Mouse (Mus musculus): ENCODE measurements around the gene Spsb3. TPM values are rescaled to one million over a fixed set of nuclear protein-coding genes. Genes with fewer than 3 reads are reported as not detected.

Gene Spsb3
- polyA plus RNA-seq, 2 experiments from 2014 or later, result 53.0 to 59.5 TPM

DNA sequence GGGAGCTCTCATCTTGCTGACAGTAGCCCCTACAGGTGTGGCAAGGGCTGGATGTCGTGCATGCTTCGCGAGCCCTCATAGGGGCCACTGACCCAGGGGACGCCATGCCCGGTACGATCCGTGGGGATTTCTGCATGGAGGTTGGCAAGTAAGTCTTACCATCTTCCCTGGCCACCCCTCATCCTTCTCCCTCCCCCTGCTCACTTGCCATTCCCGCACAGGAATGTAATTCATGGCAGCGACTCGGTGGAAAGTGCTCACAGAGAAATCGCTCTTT, 10.5 kb downstream of the Spsb3 start:
- ATAC-seq, result no peak

GRCm38 (mm10) chr17:24897600-24897999, 11.2 kb downstream of the Spsb3 start:
- ATAC-seq, result no peak

DNA sequence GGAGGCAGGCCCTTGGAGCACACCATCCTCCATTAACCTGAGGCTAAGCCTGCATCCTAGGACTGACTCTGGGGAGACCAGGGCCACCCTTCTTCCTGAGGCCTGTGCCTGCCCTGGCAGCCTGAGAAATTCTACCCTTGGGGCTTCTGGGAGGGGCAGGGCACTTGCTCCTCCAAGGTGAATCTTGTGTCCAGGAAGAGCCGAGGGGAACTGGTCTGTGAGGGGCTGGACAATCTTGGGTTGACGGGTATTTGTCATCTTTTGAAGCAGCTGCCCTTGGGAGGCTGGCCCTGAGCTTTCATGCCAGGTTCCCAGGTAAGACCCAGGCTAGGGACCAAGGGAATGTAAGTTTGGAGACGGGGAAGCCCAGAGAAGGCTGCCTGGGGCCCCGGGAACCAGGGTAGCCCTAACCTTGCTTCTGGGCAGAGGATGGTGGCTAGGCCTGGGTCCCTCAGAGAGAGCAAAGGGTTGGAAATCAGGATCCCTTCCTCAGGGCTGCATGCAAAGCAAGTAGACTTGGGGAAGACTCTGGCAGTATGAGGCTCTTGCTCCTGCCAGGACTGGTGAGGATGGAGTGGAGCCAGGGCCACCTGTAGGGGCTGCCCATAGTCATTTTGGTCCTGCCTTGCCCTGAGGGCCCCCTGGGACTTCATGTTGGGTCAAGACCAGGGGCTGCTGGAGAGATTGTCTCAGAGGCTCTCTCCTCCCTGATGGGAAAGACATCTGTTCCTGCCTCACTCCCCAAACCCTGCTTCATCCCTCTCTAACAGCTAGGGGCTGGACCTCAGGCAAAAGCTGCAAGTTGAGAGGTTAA, 11.8 kb downstream of the Spsb3 start:
- no peak for ATAC-seq

- no peak for ATAC-seq
Measured at GRCm38 (mm10) chr17:24899153-24899552, 12.7 kb downstream of the Spsb3 start.

- no peak for ATAC-seq
Measured at GRCm38 (mm10) chr17:24900014-24900413, 13.6 kb downstream of the Spsb3 start.

DNA sequence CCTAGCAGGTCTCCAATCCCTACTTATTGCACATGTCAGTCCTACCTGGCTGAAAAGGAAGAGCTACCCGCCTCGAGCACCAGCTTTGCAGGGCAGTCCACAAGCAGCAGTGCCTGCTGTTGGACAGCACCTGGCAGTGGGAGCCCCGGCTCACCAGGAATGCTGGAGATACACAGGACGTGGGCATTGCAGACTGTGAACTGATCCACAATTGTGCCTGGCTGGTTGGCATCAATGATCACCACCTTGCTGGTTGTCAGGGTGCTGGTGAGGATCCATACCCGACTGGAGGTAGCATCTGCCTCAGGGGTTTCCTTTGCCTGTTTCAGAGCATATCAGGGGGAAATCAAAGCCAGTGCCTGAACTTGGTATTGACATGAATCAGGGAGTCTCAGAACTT, 15.7 kb downstream of the Spsb3 start:
- ATAC-seq, result no peak

DNA sequence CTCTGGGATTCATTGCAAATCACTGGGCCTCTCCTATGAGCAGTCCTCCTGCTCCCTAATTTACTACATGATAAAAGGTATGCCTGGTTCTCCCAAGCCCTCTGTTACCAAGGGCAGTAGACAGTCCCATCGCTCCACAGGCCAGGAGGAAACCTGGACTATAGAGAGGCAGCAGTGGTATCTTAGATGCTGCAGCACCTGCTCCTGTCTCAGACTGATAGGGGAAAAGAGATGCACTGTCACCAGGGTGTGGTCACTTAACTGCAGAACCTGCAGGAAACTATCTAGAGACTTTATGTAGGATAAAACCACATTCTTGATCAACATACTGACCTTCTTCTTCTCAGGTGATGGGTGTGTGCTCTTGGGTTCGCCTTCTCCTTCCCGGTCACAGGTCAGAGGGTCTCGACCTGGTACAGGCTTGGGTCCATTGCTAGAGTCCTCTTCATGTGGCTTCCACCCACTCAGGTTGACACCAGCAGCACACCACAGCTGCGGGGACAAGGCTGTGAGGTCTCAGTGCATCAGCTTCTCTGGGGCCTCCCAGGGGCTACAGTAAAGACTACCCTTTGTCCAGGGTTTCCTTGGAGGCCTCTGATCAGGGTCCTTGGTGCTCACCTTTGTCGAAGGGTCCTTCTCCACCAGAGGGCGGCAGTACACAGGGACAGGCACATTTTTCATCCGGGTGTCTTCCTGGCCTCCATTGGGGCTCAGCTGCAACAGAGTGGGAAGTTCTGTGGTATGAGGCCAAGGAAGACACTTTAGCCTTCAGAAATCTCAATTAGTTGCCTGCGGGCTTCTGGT, 16.4 kb downstream of the Spsb3 start:
- no peak for ATAC-seq

- no peak for ATAC-seq
Measured at GRCm38 (mm10) chr17:24903767-24904166, 17.3 kb downstream of the Spsb3 start.

GRCm38 (mm10) chr17:24907591-24907990, 21.1 kb downstream of the Spsb3 start:
- no peak for ATAC-seq

DNA sequence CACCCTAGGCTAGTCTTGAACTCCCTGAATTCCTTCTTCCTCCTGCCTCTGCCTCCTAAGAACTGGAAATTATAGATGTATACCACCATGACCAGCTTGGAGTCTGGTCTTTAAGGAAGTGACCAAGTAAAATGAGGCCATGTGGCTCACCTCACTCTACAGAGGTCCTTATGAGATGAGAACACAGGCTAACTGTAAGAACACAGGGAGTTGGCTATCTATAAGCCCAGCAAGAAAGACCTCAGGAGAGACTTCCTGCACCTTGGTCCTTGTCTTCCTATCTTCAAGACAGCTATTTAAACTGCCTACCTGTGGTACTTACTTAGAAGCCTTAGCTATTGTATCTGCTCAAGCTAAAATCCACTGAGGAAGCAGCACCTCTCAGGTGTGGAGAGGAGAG, 27.5 kb downstream of the Spsb3 start:
- no peak for ATAC-seq

DNA sequence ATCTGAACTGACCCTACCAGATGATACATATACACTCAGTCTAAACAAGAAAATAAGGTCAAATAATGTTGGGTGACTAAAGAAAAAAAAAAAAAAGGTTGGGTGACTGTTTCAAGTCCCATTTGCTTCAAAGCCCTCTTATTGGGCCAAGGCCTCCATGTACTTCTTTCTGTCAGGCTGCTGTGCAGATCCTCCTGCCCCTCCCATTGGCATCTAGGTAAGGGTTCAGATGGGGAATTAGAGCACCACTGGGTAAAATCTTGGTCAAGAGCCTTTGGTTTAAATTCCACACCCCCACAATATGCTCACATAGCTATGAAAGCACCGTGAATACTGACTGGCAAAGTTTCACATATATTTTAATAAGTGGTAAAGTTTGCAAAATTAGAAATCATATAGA, 36.8 kb downstream of the Spsb3 start:
- ATAC-seq, result no peak

DNA sequence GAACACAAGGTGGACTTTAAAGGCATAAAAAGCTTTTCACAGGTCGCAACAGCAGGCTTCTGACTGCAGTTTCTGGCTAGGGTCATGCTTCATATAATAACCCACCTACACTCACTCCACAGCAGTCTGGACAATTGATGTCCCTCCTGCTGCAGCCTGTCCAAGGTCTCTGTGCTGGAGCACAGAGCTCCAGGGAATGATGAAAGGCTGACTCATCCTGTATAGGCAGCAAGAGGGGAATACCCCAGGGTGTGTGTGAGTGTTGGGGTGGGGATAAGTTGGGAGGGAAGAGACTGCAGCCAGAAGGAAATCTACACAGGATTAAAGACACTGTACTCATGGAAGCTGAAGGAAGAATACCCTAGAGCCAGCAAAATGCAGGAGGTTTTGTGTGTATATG, 43.1 kb downstream of the Spsb3 start:
- no peak for ATAC-seq

DNA sequence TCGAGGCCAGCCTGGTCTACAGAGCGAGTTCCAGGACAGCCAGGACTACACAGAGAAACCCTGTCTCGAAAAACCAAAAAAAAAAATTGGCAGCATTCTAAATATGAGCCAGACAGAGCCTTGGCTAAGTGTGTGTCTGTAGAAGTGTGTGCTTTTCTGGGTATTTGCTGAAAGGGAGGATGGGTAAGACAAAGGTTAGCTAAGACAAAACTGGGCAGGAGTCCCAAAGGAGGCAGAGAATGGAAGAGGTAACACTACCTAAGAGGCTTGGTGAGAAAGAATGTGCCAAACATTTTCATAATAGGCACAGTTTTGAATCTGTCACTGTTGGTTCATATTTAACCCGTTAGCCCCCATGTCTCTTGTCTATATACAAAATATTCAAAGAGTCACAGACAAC, 46.0 kb downstream of the Spsb3 start:
- ATAC-seq, result no peak

- ATAC-seq, result no peak
Measured at GRCm38 (mm10) chr17:24933163-24933562, 46.7 kb downstream of the Spsb3 start.

DNA sequence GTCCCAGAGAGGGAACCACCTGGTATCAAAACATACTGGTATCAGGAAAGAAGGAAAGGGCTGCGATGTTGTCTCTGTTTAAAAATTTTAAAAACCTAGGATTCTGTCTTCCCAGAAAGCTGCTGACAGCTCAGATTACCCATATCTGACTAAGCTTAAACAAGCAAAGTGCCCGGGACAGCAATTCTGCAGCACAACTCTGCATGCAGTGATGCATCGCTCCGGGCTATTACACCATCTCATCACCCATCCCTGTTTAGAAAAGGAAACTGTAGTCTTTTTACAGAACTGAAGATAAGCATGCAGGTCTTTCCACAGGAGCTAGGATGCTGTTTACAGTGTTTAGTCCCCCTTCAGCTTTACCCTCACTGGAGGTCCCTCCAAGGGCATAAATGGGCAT, 48.5 kb downstream of the Spsb3 start:
- no peak for ATAC-seq

DNA sequence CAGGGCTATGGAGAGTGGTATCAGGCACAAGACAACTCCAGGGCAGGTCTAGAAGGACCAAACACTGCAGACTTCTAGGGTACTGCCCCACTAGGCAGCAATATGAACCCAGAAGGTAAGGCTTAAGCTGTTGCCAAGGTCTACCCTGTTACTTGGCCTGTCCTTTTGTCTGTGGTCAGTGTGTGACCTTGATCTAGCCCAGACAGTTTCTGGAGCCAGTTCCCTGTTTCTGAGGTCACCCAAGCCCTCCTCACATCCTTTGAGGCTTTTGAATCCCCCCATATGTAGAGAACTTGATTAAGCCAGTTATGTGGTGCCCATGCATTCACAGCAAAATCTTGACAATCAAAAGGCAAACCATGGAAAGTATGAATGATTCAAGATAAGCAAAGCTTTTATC, 49.2 kb downstream of the Spsb3 start:
- no peak for ATAC-seq

- peak; percentile 99 for ATAC-seq
Measured at GRCm38 (mm10) chr17:24936259-24937237, 50.1 kb downstream of the Spsb3 start, which contains the start of gene Mapk8ip3. Gene Mapk8ip3, minus strand, starts transcription at chr17:24936977.

DNA sequence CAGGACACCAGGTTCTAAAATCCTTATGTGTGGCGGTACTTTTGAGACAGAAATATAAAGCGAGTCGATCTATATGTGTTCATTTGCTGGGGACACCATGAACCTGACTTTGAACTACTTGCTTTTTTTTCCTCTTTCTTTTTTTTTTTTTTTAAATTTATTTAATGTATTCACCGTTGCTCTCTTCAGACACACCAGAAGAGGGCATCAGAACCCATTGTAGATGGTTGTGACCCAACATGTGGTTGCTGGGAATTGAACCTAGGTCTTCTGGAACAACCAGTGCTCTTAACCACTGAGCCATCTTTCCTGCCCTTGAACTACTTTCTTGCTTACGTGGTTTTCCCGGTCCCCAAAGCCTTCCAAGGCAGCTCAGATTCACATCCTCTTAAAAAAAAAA, 50.8 kb downstream of the Spsb3 start:
- no peak for ATAC-seq

Other genes with a start within 250 kb of the Spsb3 start
- not detected for gene Slc9a3r2, start 236.3 kb upstream of the Spsb3 start, polyA plus RNA-seq (2017; shearing (Covaris generic))
- gene Npw, start 228.2 kb upstream of the Spsb3 start, polyA plus RNA-seq (2017; shearing (Covaris generic)), result not detected
- gene Zfp598, start 217.0 kb upstream of the Spsb3 start, polyA plus RNA-seq (2017; shearing (Covaris generic)), result 1 to 10 TPM; 3.7 to 5.4 TPM
- gene Syngr3, start 196.7 kb upstream of the Spsb3 start, polyA plus RNA-seq (2017; shearing (Covaris generic)), result 1 to 10 TPM; 1.1 TPM
- 10 to 100 TPM; 13.5 to 21.7 TPM for gene Gfer, start 190.5 kb upstream of the Spsb3 start, polyA plus RNA-seq (2017; shearing (Covaris generic))
- gene Noxo1, start 190.4 kb upstream of the Spsb3 start, polyA plus RNA-seq (2017; shearing (Covaris generic)), result 1 to 10 TPM; 1.2 to 1.4 TPM
- 10 to 100 TPM; 38.1 to 71.3 TPM for gene Tbl3, start 179.0 kb upstream of the Spsb3 start, polyA plus RNA-seq (2017; shearing (Covaris generic))
- not detected for gene Rnf151, start 168.6 kb upstream of the Spsb3 start, polyA plus RNA-seq (2017; shearing (Covaris generic))
- 100 to 1,000 TPM; 608 to 780 TPM for gene Rps2, start 168.5 kb upstream of the Spsb3 start, polyA plus RNA-seq (2017; shearing (Covaris generic))
- gene Ndufb10, start 162.2 kb upstream of the Spsb3 start, polyA plus RNA-seq (2017; shearing (Covaris generic)), result 100 to 1,000 TPM; 227 to 245 TPM
- gene Rpl3l, start 158.8 kb upstream of the Spsb3 start, polyA plus RNA-seq (2017; shearing (Covaris generic)), result not detected
- 10 to 100 TPM; 29.3 to 30.1 TPM for gene Msrb1, start 150.0 kb upstream of the Spsb3 start, polyA plus RNA-seq (2017; shearing (Covaris generic))
- gene Hs3st6, start 133.7 kb upstream of the Spsb3 start, polyA plus RNA-seq (2017; shearing (Covaris generic)), result not detected
- under 1 TPM in 1 of 2 experiments, not detected in 1; 0.24 TPM for gene Meiob, start 82.4 kb upstream of the Spsb3 start, polyA plus RNA-seq (2017; shearing (Covaris generic))
- 10 to 100 TPM; 27.0 to 31.8 TPM for gene Hagh, start 46.5 kb upstream of the Spsb3 start, polyA plus RNA-seq (2017; shearing (Covaris generic))
- 1 to 10 TPM; 2.7 to 2.8 TPM for gene Fahd1, start 36.3 kb upstream of the Spsb3 start, polyA plus RNA-seq (2017; shearing (Covaris generic))
- not detected for gene Igfals, start 20.6 kb upstream of the Spsb3 start, polyA plus RNA-seq (2017; shearing (Covaris generic))
- 100 to 1,000 TPM in 1 of 2 experiments, 10 to 100 TPM in 1; 76.6 to 104 TPM for gene Nubp2, start 294 bp upstream of the Spsb3 start, polyA plus RNA-seq (2017; shearing (Covaris generic))
- 10 to 100 TPM; 19.9 to 41.4 TPM for gene Eme2, start 8.4 kb downstream of the Spsb3 start, polyA plus RNA-seq (2017; shearing (Covaris generic))
- gene Mrps34, start 8.5 kb downstream of the Spsb3 start, polyA plus RNA-seq (2017; shearing (Covaris generic)), result 10 to 100 TPM; 74.5 to 78.5 TPM
- gene Nme3, start 9.9 kb downstream of the Spsb3 start, polyA plus RNA-seq (2017; shearing (Covaris generic)), result 10 to 100 TPM; 40.7 to 52.5 TPM
- 10 to 100 TPM; 31.7 to 41.9 TPM for gene Mapk8ip3, start 50.3 kb downstream of the Spsb3 start, polyA plus RNA-seq (2017; shearing (Covaris generic))
- 10 to 100 TPM; 28.2 to 39.5 TPM for gene Jpt2, start 74.0 kb downstream of the Spsb3 start, polyA plus RNA-seq (2017; shearing (Covaris generic))
- gene Cramp1l, start 129.1 kb downstream of the Spsb3 start, polyA plus RNA-seq (2017; shearing (Covaris generic)), result 1 to 10 TPM; 6.1 to 7.4 TPM
- 10 to 100 TPM; 12.3 to 25.1 TPM for gene Ift140, start 129.4 kb downstream of the Spsb3 start, polyA plus RNA-seq (2017; shearing (Covaris generic))
- gene Tmem204, start 196.9 kb downstream of the Spsb3 start, polyA plus RNA-seq (2017; shearing (Covaris generic)), result under 1 TPM; 0.56 to 0.79 TPM
- gene Telo2, start 229.3 kb downstream of the Spsb3 start, polyA plus RNA-seq (2017; shearing (Covaris generic)), result 10 to 100 TPM; 24.4 to 36.8 TPM
- not detected for gene Ptx4, start 234.1 kb downstream of the Spsb3 start, polyA plus RNA-seq (2017; shearing (Covaris generic))
- 10 to 100 TPM; 18.2 to 33.2 TPM for gene Clcn7, start 246.7 kb downstream of the Spsb3 start, polyA plus RNA-seq (2017; shearing (Covaris generic))